Mouse (Mus musculus) adrenal gland, postnatal 14 days (tissue): ENCODE data around the gene Lrrc19. TPM values are rescaled to one million over a fixed set of nuclear protein-coding genes. Genes with fewer than 3 reads are reported as not detected.
"Not testable (repeated sequence)": the region's sequence is repeated elsewhere in the genome, so short reads cannot be mapped to it uniquely, and the experiment has no call there.

Source experiments
- DNase-seq: peaks from one replicate; pipeline ENCODE4 v3.0.0; 2021; ENCODE audit warnings: mixed read lengths
- long read RNA-seq, 2 experiments: library from polyadenylated mRNA; stranded (forward); transcript quantifications; one replicate each; pipeline ENCODE4 v2.0.0; 2021
- total RNA-seq: library from RNA; stranded (reverse); gene quantifications from 2 replicates; pipeline ENCODE4 v1.2.3, GENCODE M21; 2021

The Lrrc19 gene
- total RNA-seq = not detected in 2 replicates
- long read RNA-seq, experiment 1, partial matches to known transcripts = 0 of 1 reads
- long read RNA-seq, experiment 1, other reads (novel, unspliced or antisense) = 1 of 1 reads
- long read RNA-seq, experiment 2, partial matches to known transcripts = 0 of 1 reads
- long read RNA-seq, experiment 2, other reads (novel, unspliced or antisense) = 1 of 1 reads

- no peak for DNase-seq
These were observed at the start of gene Lrrc19 for GRCm38 (mm10) chr4:94649920-94650319. TSS of gene Lrrc19 (minus strand) at chr4:94650144.

- no peak for DNase-seq
These were observed 46.4 kb upstream of the Lrrc19 start for GRCm38 (mm10) chr4:94696368-94696767.

- no peak for DNase-seq
These were observed 42.2 kb upstream of the Lrrc19 start for GRCm38 (mm10) chr4:94692175-94692574.

- DNase-seq = no peak
These were observed 41.1 kb upstream of the Lrrc19 start for GRCm38 (mm10) chr4:94691078-94691477.

GRCm38 (mm10) chr4:94689804-94690203 is 39.9 kb upstream of the Lrrc19 start:
- DNase-seq = not testable (repeated sequence)

GRCm38 (mm10) chr4:94683305-94683704 is 33.4 kb upstream of the Lrrc19 start:
- no peak for DNase-seq

GRCm38 (mm10) chr4:94682029-94682428 is 32.1 kb upstream of the Lrrc19 start:
- no peak for DNase-seq

GRCm38 (mm10) chr4:94681181-94681580 is 31.2 kb upstream of the Lrrc19 start:
- DNase-seq = no peak

GRCm38 (mm10) chr4:94680662-94681061 is 30.7 kb upstream of the Lrrc19 start:
- no peak for DNase-seq

GRCm38 (mm10) chr4:94669718-94670117 is 19.8 kb upstream of the Lrrc19 start:
- DNase-seq = peak; percentile 42

- not testable (repeated sequence) for DNase-seq
These were observed 657 bp upstream of the Lrrc19 start for GRCm38 (mm10) chr4:94650426-94651175.

- no peak for DNase-seq
These were observed 6.8 kb downstream of the Lrrc19 start for GRCm38 (mm10) chr4:94643141-94643540.

- no peak for DNase-seq
These were observed 29.9 kb downstream of the Lrrc19 start for GRCm38 (mm10) chr4:94620077-94620476.

GRCm38 (mm10) chr4:94614627-94615006 is 35.3 kb downstream of the Lrrc19 start:
- DNase-seq = no peak

GRCm38 (mm10) chr4:94613972-94614626 is 35.8 kb downstream of the Lrrc19 start, which contains the start of gene Ift74:
TSS of gene Ift74 (plus strand) at chr4:94614491.
- DNase-seq = peak; percentile 97

- DNase-seq = no peak
These were observed 39.6 kb downstream of the Lrrc19 start for GRCm38 (mm10) chr4:94610339-94610738.

GRCm38 (mm10) chr4:94605591-94605990 is 44.4 kb downstream of the Lrrc19 start:
- no peak for DNase-seq

GRCm38 (mm10) chr4:94604452-94605019 is 45.4 kb downstream of the Lrrc19 start:
- DNase-seq = no peak

- DNase-seq = peak; percentile 94
These were observed 46.8 kb downstream of the Lrrc19 start, which contains the start of gene Plaa for GRCm38 (mm10) chr4:94603031-94603629. TSS of gene Plaa (minus strand) at chr4:94603244.

GRCm38 (mm10) chr4:94602496-94603030 is 47.4 kb downstream of the Lrrc19 start:
- peak; percentile 70 for DNase-seq

- DNase-seq = peak; percentile 8
These were observed 48.5 kb downstream of the Lrrc19 start for GRCm38 (mm10) chr4:94601395-94601794.

GRCm38 (mm10) chr4:94592709-94593108 is 57.2 kb downstream of the Lrrc19 start:
- no peak for DNase-seq
